Mouse (Mus musculus): Measurements from ENCODE around the gene Hilpda.

DNA sequence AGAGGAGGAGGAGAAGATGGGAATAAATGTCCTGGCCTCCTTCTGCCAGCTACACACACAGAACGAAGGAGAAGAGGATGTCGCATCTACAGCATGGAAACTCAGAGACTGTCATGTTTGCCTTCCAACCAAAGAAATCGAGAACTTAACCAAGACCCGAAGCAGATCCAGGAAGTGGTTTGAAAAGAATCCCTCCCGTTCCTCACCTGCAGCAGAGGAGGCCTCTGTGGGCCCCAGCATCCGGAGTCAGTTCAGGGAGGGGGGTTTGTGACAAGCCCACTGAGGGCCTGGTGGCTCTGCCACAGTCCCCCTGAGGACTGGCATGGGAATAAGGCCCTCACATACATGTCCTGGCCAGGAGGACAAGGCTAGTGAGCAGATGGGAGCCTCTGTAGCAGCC is 40.0 kb upstream of the Hilpda start:
- TF ChIP-seq CTCF (IDR thresholded peaks at IDR 0.05; ENCODE audit: low read depth): no peak
- no peak for TF ChIP-seq EP300 (IDR thresholded peaks at IDR 0.05; ENCODE audit: low read depth)

Data from liver, postnatal 0 days (tissue).